Mouse (Mus musculus): Measurements from ENCODE around the gene Iqschfp. TPM values are rescaled to one million over a fixed set of nuclear protein-coding genes. Genes with fewer than 3 reads are reported as not detected.

Gene Iqschfp
- total RNA-seq, 2 experiments from 2014 or later, result not detected

Other genes starting within 250 kb of the Iqschfp start
- not detected for gene Iqcj, start within 50 bp of the Iqschfp start, total RNA-seq (2021)
- gene Schip1, start 172.6 kb downstream of the Iqschfp start, total RNA-seq (2021), result 100 to 1,000 TPM in 1 of 2 experiments, 10 to 100 TPM in 1; 98.9 to 126 TPM